Mouse (Mus musculus): ENCODE measurements around the gene Olfr132.
"Not testable (repeated sequence)": the region's sequence is repeated elsewhere in the genome, so short reads cannot be mapped to it uniquely, and the experiment has no call there.

Olfr132 gene

GRCm38 (mm10) chr17:38134426-38134825 is at the start of gene Olfr132:
Gene Olfr132, minus strand, starts transcription at chr17:38134526.
- no peak for DNase-seq (ENCODE audit: low spot score in 2 of 2)

- no peak for DNase-seq (ENCODE audit: low spot score in 2 of 2)
Measured at GRCm38 (mm10) chr17:38171088-38171487, 36.8 kb upstream of the Olfr132 start, which contains the start of gene Olfr134. Gene Olfr134, plus strand, starts transcription at chr17:38171388.

- no peak for DNase-seq (ENCODE audit: low spot score in 2 of 2)
Measured at GRCm38 (mm10) chr17:38144981-38145380, 10.7 kb upstream of the Olfr132 start, which contains the start of gene Olfr133. Gene Olfr133, plus strand, starts transcription at chr17:38145281.

- DNase-seq (ENCODE audit: low spot score in 2 of 2), result not testable (repeated sequence)
Measured at GRCm38 (mm10) chr17:38125371-38125770, 9.0 kb downstream of the Olfr132 start.

- not testable (repeated sequence) for DNase-seq (ENCODE audit: low spot score in 2 of 2)
Measured at GRCm38 (mm10) chr17:38124199-38124598, 10.1 kb downstream of the Olfr132 start.

- no peak for DNase-seq (ENCODE audit: low spot score in 2 of 2)
Measured at GRCm38 (mm10) chr17:38088593-38088992, 45.7 kb downstream of the Olfr132 start, which contains the start of gene Olfr131. Gene Olfr131, minus strand, starts transcription at chr17:38088693.

- DNase-seq (ENCODE audit: low spot score in 2 of 2), result no peak
Measured at GRCm38 (mm10) chr17:38082364-38082763, 52.0 kb downstream of the Olfr132 start.

Data from left cerebral cortex, adult 9 months (tissue).